Mouse (Mus musculus) forebrain, embryonic 12.5 days (tissue): ENCODE measurements around the gene Fam53b. TPM values are rescaled to one million over a fixed set of nuclear protein-coding genes. Genes with fewer than 3 reads are reported as not detected.

ENCODE experiments used
- ATAC-seq: fragments of 200-750 bp; cut with Nextera tagmentation; 2 replicates; pipeline ENCODE4 v1.8.0; 2017; ENCODE audit warnings: moderate TSS enrichment; ENCODE audit not compliant: low FRiP score
- H3K27ac ChIP-seq: fragments of 300-500 bp; sonication (generic); 2 replicates; pipeline ENCODE4 v1.5.1; 2016; ENCODE audit warnings: mild to moderate bottlenecking
- H3K27me3 ChIP-seq: fragments of 300-500 bp; sonication (generic); 2 replicates; pipeline ENCODE4 v1.6.1; 2016; ENCODE audit warnings: mild to moderate bottlenecking
- H3K36me3 ChIP-seq: fragments of 300-500 bp; sonication (generic); replicated peaks from 2 replicates; pipeline ENCODE4 v1.6.1; 2016; ENCODE audit warnings: mild to moderate bottlenecking
- H3K4me1 ChIP-seq: fragments of 300-500 bp; sonication (generic); 2 replicates; pipeline ENCODE4 v1.6.1; 2016
- H3K4me2 ChIP-seq: fragments of 300-500 bp; sonication (generic); 2 replicates; pipeline ENCODE4 v1.6.1; 2016; ENCODE audit warnings: mild to moderate bottlenecking, moderate library complexity
- H3K4me3 ChIP-seq: fragments of 300-500 bp; sonication (generic); replicated peaks from 2 replicates; pipeline ENCODE4 v1.5.1; 2016; ENCODE audit warnings: mild to moderate bottlenecking
- H3K9ac ChIP-seq: fragments of 300-500 bp; sonication (generic); 2 replicates; pipeline ENCODE4 v1.6.1; 2016; ENCODE audit warnings: mild to moderate bottlenecking
- H3K9me3 ChIP-seq: fragments of 300-500 bp; sonication (generic); 2 replicates; pipeline ENCODE4 v1.6.1; 2016
- WGBS: fragments of 180-500 bp; shearing (Covaris S2); methylation state at CpG from one replicate; pipeline ENCODE4 v1.1.7; 2016; 5-methylcytosine and 5-hydroxymethylcytosine counted together
- polyA plus RNA-seq: library from polyadenylated mRNA; unstranded; fragments of >200 nt; fragmentation: Nextera tagmentation; extraction: Ambion mirVana; gene quantifications from 2 replicates; pipeline ENCODE4 v1.2.1, GENCODE M21; 2016

Fam53b gene
- polyA plus RNA-seq, 1 experiment from 2014 or later: 41.7 TPM

GRCm38 (mm10) chr7:132690716-132691472 lies 122.8 kb downstream of the Fam53b start:
- WGBS: 86% methylated on average over 14 of the region's 14 CpGs
- no peak overlapping the region for H3K4me2 ChIP-seq

DNA sequence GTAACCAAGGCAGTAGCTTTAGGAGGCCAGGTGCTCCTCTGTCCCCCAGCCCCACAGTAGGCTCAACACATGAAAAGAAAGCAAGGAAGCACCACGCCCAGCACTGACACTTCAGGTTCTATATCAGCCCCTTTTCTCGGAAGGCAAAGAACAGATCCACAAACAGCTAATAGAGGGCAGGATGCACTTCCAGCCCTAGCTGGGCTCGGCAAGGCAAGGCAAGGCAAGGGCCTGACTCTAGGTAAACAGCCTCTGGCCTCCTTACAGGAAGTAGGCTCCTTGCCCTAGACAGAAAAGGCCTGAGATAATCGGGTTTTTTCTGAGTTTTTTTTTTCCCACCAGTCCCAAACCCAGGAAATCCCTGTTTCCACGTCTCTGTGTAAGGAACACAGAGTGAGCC lies 124.0 kb downstream of the Fam53b start:
- Histone ChIP-seq H3K27ac (no peak overlapping the region), H3K27me3 (no peaks in the 10 kb centered on the region), H3K4me1 (no peaks in the 10 kb centered on the region), H3K9me3 (no peaks in the 10 kb centered on the region), H3K36me3 (no peaks in the 10 kb centered on the region), H3K4me2 (no peak overlapping the region), H3K9ac (no peak overlapping the region), H3K4me3 (no peak overlapping the region)
- no peak for ATAC-seq
- WGBS: 83% methylated on average over 5 of the region's 5 CpGs

More at GRCm38 (mm10) chr7:132690716-132691472, 122.8 kb downstream of the Fam53b start:
- H3K27me3 ChIP-seq: no peaks in the 10 kb centered on the region
- no peaks in the 10 kb centered on the region for H3K4me1 ChIP-seq
- no peak overlapping the region for H3K4me3 ChIP-seq
- peaks cover 3% of the 10 kb centered on the region; the same call in 1 of the 2 replicates for H3K9me3 ChIP-seq
- no peak overlapping the region for H3K27ac ChIP-seq
- ATAC-seq: no peak
- no peaks in the 10 kb centered on the region for H3K36me3 ChIP-seq
- H3K9ac ChIP-seq: no peak overlapping the region

GRCm38 (mm10) chr7:132688721-132689120 lies 125.0 kb downstream of the Fam53b start:
- H3K4me3 ChIP-seq: no peak overlapping the region
- no peak for ATAC-seq
- H3K4me2 ChIP-seq: no peak overlapping the region
- H3K9ac ChIP-seq: no peak overlapping the region
- 57% methylated on average over 5 of the region's 5 CpGs for WGBS
- H3K27me3 ChIP-seq: no peaks in the 10 kb centered on the region
- H3K27ac ChIP-seq: no peak overlapping the region
- no peaks in the 10 kb centered on the region for H3K36me3 ChIP-seq
- H3K4me1 ChIP-seq: no peaks in the 10 kb centered on the region
- H3K9me3 ChIP-seq: no peaks in the 10 kb centered on the region

DNA sequence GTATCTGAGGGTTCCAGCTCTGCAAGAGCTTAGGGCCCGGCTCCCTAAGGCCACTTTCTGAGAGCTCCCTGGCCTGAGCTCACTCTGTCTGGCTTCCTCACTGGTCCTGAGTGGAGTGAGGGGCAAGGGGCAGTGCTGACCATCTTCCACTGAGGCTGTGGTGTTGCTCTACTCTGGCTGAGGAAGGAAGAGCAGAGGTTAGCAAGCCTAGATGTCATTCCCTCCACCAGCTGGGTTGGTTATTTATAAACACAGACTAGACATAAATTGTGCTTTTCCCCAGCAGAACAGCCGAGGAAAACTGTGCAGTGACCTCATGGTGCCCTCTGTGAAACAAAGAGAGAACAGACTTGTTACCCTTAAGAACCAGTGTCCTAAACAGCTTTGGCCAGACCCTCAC lies 125.8 kb downstream of the Fam53b start:
- H3K27ac ChIP-seq: no peak overlapping the region
- 61% methylated on average over 2 of the region's 2 CpGs for WGBS
- no peak overlapping the region for H3K4me2 ChIP-seq
- H3K27me3 ChIP-seq: no peaks in the 10 kb centered on the region
- H3K9ac ChIP-seq: no peak overlapping the region
- no peaks in the 10 kb centered on the region for H3K4me1 ChIP-seq
- H3K4me3 ChIP-seq: no peak overlapping the region
- ATAC-seq: no peak
- no peaks in the 10 kb centered on the region for H3K36me3 ChIP-seq
- H3K9me3 ChIP-seq: no peaks in the 10 kb centered on the region

GRCm38 (mm10) chr7:132686515-132686914 lies 127.2 kb downstream of the Fam53b start:
- Histone ChIP-seq H3K36me3 (no peaks in the 10 kb centered on the region), H3K4me1 (no peaks in the 10 kb centered on the region), H3K27ac (no peak overlapping the region), H3K9ac (no peak overlapping the region), H3K4me3 (no peak overlapping the region), H3K9me3 (no peaks in the 10 kb centered on the region), H3K27me3 (no peaks in the 10 kb centered on the region), H3K4me2 (no peak overlapping the region)
- WGBS: 93% methylated on average over 3 of the region's 3 CpGs
- no peak for ATAC-seq

GRCm38 (mm10) chr7:132683923-132684322 lies 129.8 kb downstream of the Fam53b start:
- Histone ChIP-seq H3K27me3 (no peaks in the 10 kb centered on the region), H3K36me3 (no peaks in the 10 kb centered on the region), H3K4me2 (no peak overlapping the region), H3K9ac (no peak overlapping the region), H3K4me1 (no peaks in the 10 kb centered on the region), H3K27ac (no peak overlapping the region), H3K9me3 (no peaks in the 10 kb centered on the region), H3K4me3 (no peak overlapping the region)
- whole genome bisulfite sequencing: 87% methylated on average over 4 of the region's 4 CpGs
- ATAC-seq: no peak

DNA sequence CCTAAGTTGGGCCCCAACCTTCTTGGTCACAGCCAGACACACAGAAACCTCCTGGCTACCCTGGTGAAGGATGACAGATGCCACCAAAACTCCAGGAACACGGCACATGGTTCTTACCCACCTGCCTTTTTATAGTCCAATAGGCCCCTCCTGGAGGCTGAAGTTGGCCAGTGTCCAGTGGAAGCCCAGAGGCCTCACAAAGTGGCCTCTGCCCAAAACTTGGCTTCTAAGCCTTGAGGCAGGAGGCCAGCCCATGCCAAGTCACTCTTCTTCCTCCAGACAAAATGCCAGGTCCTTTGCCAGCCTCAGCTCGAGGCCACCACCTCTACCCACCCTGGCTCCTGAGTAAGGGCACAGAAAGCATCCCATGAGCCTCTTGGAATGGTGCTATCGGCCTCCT lies 130.8 kb downstream of the Fam53b start:
- WGBS: 85% methylated on average over 3 of the region's 3 CpGs
- Histone ChIP-seq H3K4me2 (no peak overlapping the region), H3K4me1 (no peaks in the 10 kb centered on the region), H3K4me3 (no peak overlapping the region), H3K9ac (no peak overlapping the region), H3K27me3 (no peaks in the 10 kb centered on the region), H3K36me3 (no peaks in the 10 kb centered on the region), H3K9me3 (no peaks in the 10 kb centered on the region), H3K27ac (no peak overlapping the region)
- no peak for ATAC-seq

DNA sequence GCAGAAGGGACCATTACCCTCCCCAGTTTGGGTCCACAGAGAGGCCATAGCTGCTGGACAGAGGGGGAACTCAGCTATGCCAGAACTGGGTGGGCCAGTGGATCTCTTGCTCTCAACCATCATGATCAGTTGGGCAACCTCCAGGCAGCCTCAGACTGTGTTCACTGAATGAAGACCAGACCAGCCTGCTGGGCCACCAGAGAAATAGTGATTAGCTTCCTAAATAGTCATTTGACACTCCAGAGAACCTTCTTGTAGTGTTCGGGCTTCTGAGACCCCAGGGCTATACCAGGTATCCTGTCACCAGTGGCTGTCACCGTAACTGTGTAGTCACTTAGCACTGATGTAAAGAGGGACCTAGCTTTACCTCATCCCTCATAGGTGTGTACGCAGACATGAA lies 131.3 kb downstream of the Fam53b start:
- H3K4me2 ChIP-seq: no peak overlapping the region

DNA sequence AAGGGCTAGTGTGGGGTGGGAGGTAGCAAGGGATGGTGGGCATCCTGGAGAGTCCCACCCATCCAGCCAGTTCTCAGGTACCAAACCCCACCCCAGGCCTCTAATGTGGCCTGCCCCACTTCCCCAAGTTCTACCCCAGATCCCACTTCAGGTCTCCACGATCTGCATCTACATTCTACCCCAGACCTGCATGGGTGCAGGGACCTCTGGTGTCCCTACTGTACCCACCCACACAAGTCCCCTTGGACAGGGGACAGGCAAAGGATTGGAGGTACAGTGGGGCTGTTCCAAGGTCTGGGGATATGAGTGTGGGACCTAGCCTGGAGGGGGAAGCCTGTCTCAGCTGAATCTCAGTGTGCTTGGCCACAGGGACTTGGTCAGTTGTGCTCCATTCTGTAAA lies 131.9 kb downstream of the Fam53b start:
- no peak for ATAC-seq
- no peak overlapping the region for H3K4me2 ChIP-seq
- H3K4me3 ChIP-seq: no peak overlapping the region
- H3K36me3 ChIP-seq: no peaks in the 10 kb centered on the region
- H3K27ac ChIP-seq: no peak overlapping the region
- WGBS: 100% methylated on average over 1 of the region's 1 CpGs
- no peak overlapping the region for H3K9ac ChIP-seq
- H3K4me1 ChIP-seq: no peaks in the 10 kb centered on the region
- no peaks in the 10 kb centered on the region for H3K27me3 ChIP-seq
- H3K9me3 ChIP-seq: no peaks in the 10 kb centered on the region

More for the DNA sequence above, 131.3 kb downstream of the Fam53b start:
- H3K9me3 ChIP-seq: no peaks in the 10 kb centered on the region
- no peak overlapping the region for H3K9ac ChIP-seq
- H3K27ac ChIP-seq: no peak overlapping the region
- no peak overlapping the region for H3K4me3 ChIP-seq
- no peaks in the 10 kb centered on the region for H3K27me3 ChIP-seq
- no peak for ATAC-seq
- WGBS: 94% methylated on average over 3 of the region's 3 CpGs
- H3K36me3 ChIP-seq: no peaks in the 10 kb centered on the region
- no peaks in the 10 kb centered on the region for H3K4me1 ChIP-seq

DNA sequence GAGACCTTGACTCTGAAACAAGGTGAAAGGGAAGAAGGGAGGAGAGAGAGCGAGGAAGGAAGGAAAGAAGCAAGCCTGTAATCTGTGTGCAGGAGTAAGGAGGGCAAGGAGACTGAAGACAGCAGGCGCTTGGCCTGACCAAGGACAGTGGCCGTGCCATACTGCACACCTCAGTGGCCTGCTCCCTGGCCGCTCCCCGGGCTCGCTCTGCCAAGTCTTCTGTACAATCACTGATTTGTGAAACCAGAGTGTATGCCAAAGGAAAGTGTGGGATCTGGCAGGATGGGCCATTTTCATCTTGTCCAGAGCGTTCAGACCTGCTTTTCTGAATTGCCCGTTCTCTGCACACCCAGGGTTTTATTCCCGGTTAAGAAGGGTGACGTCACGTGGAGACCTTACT lies 132.4 kb downstream of the Fam53b start:
- no peaks in the 10 kb centered on the region for H3K36me3 ChIP-seq
- 87% methylated on average over 11 of the region's 11 CpGs for WGBS
- H3K9me3 ChIP-seq: no peaks in the 10 kb centered on the region
- ATAC-seq: no peak
- H3K4me1 ChIP-seq: no peaks in the 10 kb centered on the region
- no peak overlapping the region for H3K9ac ChIP-seq
- no peak overlapping the region for H3K27ac ChIP-seq
- no peak overlapping the region for H3K4me2 ChIP-seq
- H3K27me3 ChIP-seq: no peaks in the 10 kb centered on the region
- H3K4me3 ChIP-seq: no peak overlapping the region

DNA sequence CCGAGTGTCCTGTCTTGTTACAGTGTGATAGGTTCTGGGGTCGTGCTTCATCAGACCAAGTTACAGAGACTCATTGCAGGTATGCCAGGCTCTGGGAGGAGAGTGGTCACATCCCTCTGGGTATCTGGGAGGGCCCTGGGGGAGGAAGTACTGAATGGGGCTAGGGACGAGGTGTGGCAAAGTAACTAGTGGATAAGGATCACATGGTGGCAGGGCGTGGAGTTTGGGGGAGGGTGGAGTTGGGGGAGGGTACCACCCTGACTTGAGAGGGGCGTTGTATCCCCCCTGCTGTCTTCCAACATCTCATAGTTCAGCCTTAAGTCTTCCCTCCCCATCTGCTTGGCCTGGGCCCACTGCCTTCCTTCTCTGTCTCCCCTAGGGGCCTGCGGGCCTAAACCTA lies 134.1 kb downstream of the Fam53b start:
- WGBS: 78% methylated on average over 6 of the region's 6 CpGs
- H3K4me2 ChIP-seq: no peak overlapping the region
- no peak overlapping the region for H3K9ac ChIP-seq
- ATAC-seq: no peak
- H3K36me3 ChIP-seq: no peaks in the 10 kb centered on the region
- H3K9me3 ChIP-seq: no peaks in the 10 kb centered on the region
- H3K4me3 ChIP-seq: no peak overlapping the region
- no peaks in the 10 kb centered on the region for H3K4me1 ChIP-seq
- H3K27ac ChIP-seq: no peak overlapping the region
- H3K27me3 ChIP-seq: no peaks in the 10 kb centered on the region

GRCm38 (mm10) chr7:132679117-132679516 lies 134.6 kb downstream of the Fam53b start:
- no peaks in the 10 kb centered on the region for H3K36me3 ChIP-seq
- WGBS: 83% methylated on average over 4 of the region's 4 CpGs
- H3K27ac ChIP-seq: no peak overlapping the region
- peaks cover under 1% of the 10 kb centered on the region for H3K4me1 ChIP-seq
- H3K9ac ChIP-seq: no peak overlapping the region
- H3K4me2 ChIP-seq: no peak overlapping the region
- no peaks in the 10 kb centered on the region for H3K27me3 ChIP-seq
- no peak for ATAC-seq
- H3K4me3 ChIP-seq: no peak overlapping the region
- H3K9me3 ChIP-seq: no peaks in the 10 kb centered on the region

DNA sequence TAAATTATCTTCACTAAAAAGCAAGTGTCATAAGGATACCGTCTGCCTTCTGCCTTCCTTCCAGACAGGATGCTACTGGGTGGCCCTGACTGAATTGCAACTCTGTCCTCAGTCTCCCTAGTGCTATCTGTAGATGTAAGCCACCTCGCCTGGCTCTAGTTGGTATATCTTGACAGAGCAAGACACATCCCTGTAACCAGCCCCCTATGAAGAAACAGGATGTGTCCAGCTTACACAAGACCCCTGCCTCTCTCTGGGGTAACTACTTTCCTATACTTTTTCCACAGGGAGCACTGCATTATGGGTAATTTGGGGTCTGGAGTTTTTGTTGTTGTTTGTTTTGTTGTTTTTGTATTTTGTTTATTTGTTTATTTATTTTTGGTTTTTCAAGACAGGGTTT lies 137.8 kb downstream of the Fam53b start:
- H3K9me3 ChIP-seq: no peaks in the 10 kb centered on the region
- no peak overlapping the region for H3K9ac ChIP-seq
- no peak overlapping the region for H3K4me2 ChIP-seq
- H3K4me3 ChIP-seq: no peak overlapping the region
- no peak for ATAC-seq
- no peak overlapping the region for H3K27ac ChIP-seq
- peaks cover 6% of the 10 kb centered on the region; the same call in 1 of the 2 replicates for H3K27me3 ChIP-seq
- 84% methylated on average over 2 of the region's 2 CpGs for WGBS
- H3K36me3 ChIP-seq: no peaks in the 10 kb centered on the region
- peaks cover 6% of the 10 kb centered on the region for H3K4me1 ChIP-seq
